Mouse (Mus musculus) CH12.LX (cell line): ENCODE measurements at regions not wholly inside any gene's neighbourhood (a gene's known extent, or its start where the extent isn't known, plus 50 kb on each side); places are given as distances from the start of the nearest gene placed in this dataset.

ENCODE experiments used
- CTCF ChIP-seq, 2 experiments: IDR thresholded peaks in 1 of 2; conservative IDR thresholded peaks in 1 of 2; 2 replicates each; pipeline ENCODE4 v1.5.1; 2011 to 2012; ENCODE audit warnings: low read depth in 2 of 2, low read length in 2 of 2, improper control_type of control experiment in 1 of 2, inconsistent platforms in 1 of 2, mild to moderate bottlenecking in 1 of 2, moderate library complexity in 1 of 2
- EP300 ChIP-seq: IDR thresholded peaks from 2 replicates; pipeline ENCODE4 v1.6.1; 2011; ENCODE audit warnings: low read length, improper control_type of control experiment
- NELFE ChIP-seq: IDR thresholded peaks from 2 replicates; pipeline ENCODE4 v1.6.1; 2011; ENCODE audit warnings: low read depth, low read length, improper control_type of control experiment
- ZNF384 ChIP-seq: IDR thresholded peaks from 2 replicates; pipeline ENCODE4 v1.6.1; 2012; ENCODE audit warnings: low read depth, low read length, improper control_type of control experiment, inconsistent platforms

GRCm38 (mm10) chr4:81096581-81096980 is 186.1 kb downstream of the Lurap1l start:
- TF ChIP-seq EP300, result no peak
- no peak for TF ChIP-seq CTCF (conservative IDR thresholded peaks at IDR 0.05 in 1 of 2, IDR thresholded peaks at IDR 0.05 in 1 of 2; ENCODE audit: low read depth in 2 of 2, low read length in 2 of 2)
- TF ChIP-seq ZNF384, result no peak
- TF ChIP-seq NELFE, result no peak
